Mouse (Mus musculus): Measurements from ENCODE around the gene Gsdme. TPM values are rescaled to one million over a fixed set of nuclear protein-coding genes. Genes with fewer than 3 reads are reported as not detected.

The Gsdme gene
- total and polyA plus RNA-seq, 3 experiments: 0.02 to 0.76 TPM; not detected in 1

DNA sequence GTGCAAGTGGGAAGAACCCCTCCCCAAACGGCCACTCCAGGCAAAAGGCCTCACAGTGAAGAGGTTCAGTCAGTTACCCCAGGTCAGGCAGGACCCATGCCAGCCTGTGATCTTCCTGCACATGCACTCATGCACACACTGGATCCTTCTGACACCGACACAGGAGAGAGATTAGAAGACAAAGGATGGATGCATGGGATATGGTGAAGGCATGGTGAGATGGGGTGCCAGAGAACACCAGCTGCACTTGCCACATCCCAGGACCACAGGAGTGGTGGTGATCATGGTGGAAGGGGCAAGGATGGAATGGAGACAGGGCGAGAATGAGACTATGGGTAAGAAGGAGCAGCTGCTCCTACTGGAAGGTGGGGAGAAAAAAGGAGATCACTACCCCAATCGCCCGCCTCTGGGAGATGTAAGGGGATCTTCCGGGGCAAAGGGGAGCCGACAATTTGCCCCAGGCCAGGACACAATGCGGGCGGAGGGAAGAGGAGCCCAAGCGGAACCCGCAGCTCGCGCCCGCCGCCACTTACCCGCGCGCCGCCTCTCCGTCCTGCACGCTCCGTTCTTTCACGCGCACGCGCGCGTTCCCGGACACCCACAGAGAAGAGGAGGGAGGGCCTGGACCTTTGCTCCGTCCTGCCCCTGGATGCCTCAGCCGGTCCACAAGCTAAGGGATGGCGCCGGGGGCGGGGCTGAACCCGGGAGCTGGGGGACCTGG lies 2.3 kb downstream of the Gsdme start:
- H3K4me1 ChIP-seq (ENCODE audit: insufficient read depth, low read depth, low read length): peaks cover 6% of the 10 kb centered on the region
- ATAC-seq (ENCODE audit: extremely low read depth, insufficient number of reproducible peaks, low FRiP score, poor library complexity, severe bottlenecking) (no peak), DNase-seq (ENCODE audit: low spot score) (no peak)
- H3K36me3 ChIP-seq (replicated peaks): no peaks in the 10 kb centered on the region
- H3K27me3 ChIP-seq (ENCODE audit: insufficient read depth, low read length): peaks cover 59% of the 10 kb centered on the region
- no peaks in the 10 kb centered on the region for H3K9me3 ChIP-seq (replicated peaks)
- H3K4me3 ChIP-seq (ENCODE audit: low read depth, low read length): no peak overlapping the region
- TF ChIP-seq CTCF (IDR thresholded peaks at IDR 0.05; ENCODE audit: low read depth, low read length) (no peak), POLR2AphosphoS5 (IDR thresholded peaks at IDR 0.05; ENCODE audit: insufficient replicate concordance, low read depth, low read length) (no peak), GATA1 (IDR thresholded peaks at IDR 0.05; ENCODE audit: borderline replicate concordance, low read length) (no peak), GATA2 (IDR thresholded peaks at IDR 0.05; ENCODE audit: borderline replicate concordance, low read depth, low read length) (no peak), TAL1 (conservative IDR thresholded peaks at IDR 0.05; ENCODE audit: low read depth, low read length) (no peak)

DNA sequence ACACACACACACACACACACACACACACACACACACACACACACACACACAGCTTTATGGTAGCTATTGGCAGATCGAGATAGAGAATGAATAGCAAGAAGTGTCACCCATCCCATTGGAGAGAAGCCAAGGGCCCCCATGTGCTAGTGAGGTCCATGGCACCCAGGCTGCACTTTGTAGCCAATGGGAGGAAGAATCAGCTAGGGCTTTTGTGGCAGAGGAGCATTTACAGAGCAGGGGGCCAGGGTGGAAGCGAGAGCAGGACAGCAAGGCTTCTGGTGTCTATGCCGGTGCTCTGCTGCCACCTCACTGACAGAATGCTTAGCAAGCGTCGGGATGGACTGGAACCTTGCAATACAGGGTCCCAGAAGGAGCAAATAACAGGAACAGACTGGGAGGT lies 8.3 kb downstream of the Gsdme start:
- Histone ChIP-seq H3K9me3 (replicated peaks) (no peaks in the 10 kb centered on the region), H3K36me3 (replicated peaks) (no peaks in the 10 kb centered on the region), H3K4me3 (ENCODE audit: low read depth, low read length) (no peak overlapping the region), H3K4me1 (ENCODE audit: insufficient read depth, low read depth, low read length) (peaks cover 24% of the 10 kb centered on the region), H3K27me3 (ENCODE audit: insufficient read depth, low read length) (peaks cover 31% of the 10 kb centered on the region)
- TF ChIP-seq GATA2 (IDR thresholded peaks at IDR 0.05; ENCODE audit: borderline replicate concordance, low read depth, low read length) (no peak), GATA1 (IDR thresholded peaks at IDR 0.05; ENCODE audit: borderline replicate concordance, low read length) (no peak), CTCF (IDR thresholded peaks at IDR 0.05; ENCODE audit: low read depth, low read length) (no peak), POLR2AphosphoS5 (IDR thresholded peaks at IDR 0.05; ENCODE audit: insufficient replicate concordance, low read depth, low read length) (no peak), TAL1 (conservative IDR thresholded peaks at IDR 0.05; ENCODE audit: low read depth, low read length) (no peak)
- DNase-seq (ENCODE audit: low spot score) (no peak), ATAC-seq (ENCODE audit: extremely low read depth, insufficient number of reproducible peaks, low FRiP score, poor library complexity, severe bottlenecking) (no peak)

DNA sequence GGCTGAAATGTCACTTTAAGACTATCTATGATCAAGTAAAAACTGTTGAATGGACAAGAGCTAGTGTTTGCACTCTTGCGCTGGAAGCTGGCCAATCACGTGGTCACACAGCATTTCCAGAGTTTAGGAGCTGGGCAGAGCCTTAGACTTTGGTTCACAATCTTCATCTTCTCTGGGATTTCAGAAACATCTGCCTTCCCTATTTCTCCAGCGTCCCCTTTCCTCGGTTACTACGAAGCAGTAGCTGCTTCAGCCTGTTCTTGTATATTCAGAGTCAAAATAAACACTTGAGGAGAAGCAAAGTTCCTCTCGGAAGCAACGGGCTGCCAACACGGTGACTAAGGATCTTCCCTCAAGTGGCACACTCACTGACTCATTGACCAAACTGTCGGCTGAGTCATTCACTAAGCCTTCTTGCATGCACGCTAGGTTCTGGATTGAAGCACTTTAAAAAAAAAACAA lies 8.9 kb downstream of the Gsdme start:
- TF ChIP-seq TAL1 (conservative IDR thresholded peaks at IDR 0.05; ENCODE audit: low read depth, low read length) (no peak), CTCF (IDR thresholded peaks at IDR 0.05; ENCODE audit: low read depth, low read length) (no peak), GATA2 (IDR thresholded peaks at IDR 0.05; ENCODE audit: borderline replicate concordance, low read depth, low read length) (no peak), POLR2AphosphoS5 (IDR thresholded peaks at IDR 0.05; ENCODE audit: insufficient replicate concordance, low read depth, low read length) (no peak)
- Histone ChIP-seq H3K27me3 (ENCODE audit: insufficient read depth, low read length) (peaks cover 26% of the 10 kb centered on the region), H3K4me3 (ENCODE audit: low read depth, low read length) (no peak overlapping the region), H3K36me3 (replicated peaks) (no peaks in the 10 kb centered on the region), H3K4me1 (ENCODE audit: insufficient read depth, low read depth, low read length) (peaks cover 24% of the 10 kb centered on the region), H3K9me3 (replicated peaks) (no peaks in the 10 kb centered on the region)
- ATAC-seq (ENCODE audit: extremely low read depth, insufficient number of reproducible peaks, low FRiP score, poor library complexity, severe bottlenecking) (no peak), DNase-seq (ENCODE audit: low spot score) (no peak)

DNA sequence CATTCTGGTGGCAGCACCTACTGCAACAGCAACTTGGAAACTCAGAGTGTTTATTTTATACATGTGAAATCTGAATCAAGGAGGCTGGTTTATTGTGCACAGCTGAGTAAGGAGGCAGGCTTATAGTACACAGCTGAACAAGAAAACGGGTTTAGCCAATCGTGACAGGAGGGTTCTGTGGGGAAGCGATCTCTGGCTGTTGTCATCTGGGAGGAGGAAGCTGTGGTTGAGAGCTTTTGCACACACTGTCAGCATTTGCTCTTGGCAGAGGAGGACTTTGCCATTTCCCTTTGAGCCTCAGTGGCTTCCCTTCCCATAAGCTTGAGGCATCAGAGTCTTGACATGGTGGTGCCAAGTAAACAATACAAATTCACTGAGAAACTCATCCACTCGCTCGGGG lies 11.0 kb downstream of the Gsdme start:
- Histone ChIP-seq H3K27me3 (ENCODE audit: insufficient read depth, low read length) (peaks cover 10% of the 10 kb centered on the region), H3K9me3 (replicated peaks) (no peaks in the 10 kb centered on the region), H3K4me3 (ENCODE audit: low read depth, low read length) (no peak overlapping the region), H3K4me1 (ENCODE audit: insufficient read depth, low read depth, low read length) (peaks cover 36% of the 10 kb centered on the region), H3K36me3 (replicated peaks) (no peaks in the 10 kb centered on the region)
- DNase-seq (ENCODE audit: low spot score) (peak; percentile 31), ATAC-seq (ENCODE audit: extremely low read depth, insufficient number of reproducible peaks, low FRiP score, poor library complexity, severe bottlenecking) (peak; percentile 65)
- TF ChIP-seq CTCF (IDR thresholded peaks at IDR 0.05; ENCODE audit: low read depth, low read length) (no peak), GATA1 (IDR thresholded peaks at IDR 0.05; ENCODE audit: borderline replicate concordance, low read length) (no peak), TAL1 (conservative IDR thresholded peaks at IDR 0.05; ENCODE audit: low read depth, low read length) (no peak), POLR2AphosphoS5 (IDR thresholded peaks at IDR 0.05; ENCODE audit: insufficient replicate concordance, low read depth, low read length) (no peak), GATA2 (IDR thresholded peaks at IDR 0.05; ENCODE audit: borderline replicate concordance, low read depth, low read length) (no peak)

DNA sequence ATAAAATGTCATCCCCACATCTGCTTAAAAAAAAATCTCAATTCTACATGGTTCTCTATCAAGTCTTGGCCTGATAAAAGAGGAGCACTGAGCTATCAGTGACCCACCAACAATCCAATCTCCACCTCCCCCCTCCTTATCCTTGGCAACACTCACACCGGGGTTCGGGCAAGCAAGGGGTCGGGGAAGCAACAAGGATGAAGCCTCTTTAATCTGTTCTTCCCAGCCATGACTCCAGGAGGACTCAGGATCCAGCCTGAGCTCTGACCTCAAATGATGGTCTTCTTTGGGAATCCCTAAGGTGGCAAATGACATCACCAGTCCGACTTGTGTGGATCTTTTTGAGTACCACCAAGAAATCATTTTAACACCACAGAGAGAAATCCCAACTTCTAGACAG lies 15.9 kb downstream of the Gsdme start:
- Histone ChIP-seq H3K27me3 (ENCODE audit: insufficient read depth, low read length) (peaks cover 2% of the 10 kb centered on the region; the same call in 1 of the 2 replicates), H3K9me3 (replicated peaks) (no peaks in the 10 kb centered on the region), H3K4me1 (ENCODE audit: insufficient read depth, low read depth, low read length) (peaks cover 61% of the 10 kb centered on the region), H3K36me3 (replicated peaks) (no peaks in the 10 kb centered on the region), H3K4me3 (ENCODE audit: low read depth, low read length) (no peak overlapping the region)
- no peak for DNase-seq (ENCODE audit: low spot score)
- ATAC-seq (ENCODE audit: extremely low read depth, insufficient number of reproducible peaks, low FRiP score, poor library complexity, severe bottlenecking): no peak
- TF ChIP-seq GATA1 (IDR thresholded peaks at IDR 0.05; ENCODE audit: borderline replicate concordance, low read length): no peak
- no peak for TF ChIP-seq POLR2AphosphoS5 (IDR thresholded peaks at IDR 0.05; ENCODE audit: insufficient replicate concordance, low read depth, low read length)
- TF ChIP-seq TAL1 (conservative IDR thresholded peaks at IDR 0.05; ENCODE audit: low read depth, low read length): no peak
- no peak for TF ChIP-seq CTCF (IDR thresholded peaks at IDR 0.05; ENCODE audit: low read depth, low read length)
- TF ChIP-seq GATA2 (IDR thresholded peaks at IDR 0.05; ENCODE audit: borderline replicate concordance, low read depth, low read length): no peak

DNA sequence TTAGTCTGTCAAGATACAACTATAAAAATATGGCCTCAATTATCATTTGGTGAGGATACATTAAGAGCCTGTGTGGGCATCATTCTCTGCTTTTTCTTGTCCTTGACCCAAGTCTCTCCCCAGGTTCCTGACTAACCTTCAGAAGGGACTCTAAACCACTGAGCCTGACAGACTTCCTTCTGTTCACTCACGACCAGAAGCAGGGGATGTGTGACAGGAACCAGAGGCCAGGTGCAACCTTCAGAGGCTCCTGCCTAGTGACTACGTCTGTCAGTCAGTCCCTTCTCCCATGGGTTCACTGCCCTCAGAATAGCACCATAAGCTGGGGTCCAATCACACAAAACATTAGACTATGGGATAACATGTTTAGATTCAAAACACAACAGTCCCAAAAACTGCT lies 16.3 kb downstream of the Gsdme start:
- peaks cover 61% of the 10 kb centered on the region for H3K4me1 ChIP-seq (ENCODE audit: insufficient read depth, low read depth, low read length)
- H3K9me3 ChIP-seq (replicated peaks): no peaks in the 10 kb centered on the region
- ATAC-seq (ENCODE audit: extremely low read depth, insufficient number of reproducible peaks, low FRiP score, poor library complexity, severe bottlenecking) (no peak), DNase-seq (ENCODE audit: low spot score) (no peak)
- no peaks in the 10 kb centered on the region for H3K36me3 ChIP-seq (replicated peaks)
- H3K27me3 ChIP-seq (ENCODE audit: insufficient read depth, low read length): peaks cover 2% of the 10 kb centered on the region; the same call in 1 of the 2 replicates
- no peak for TF ChIP-seq GATA2 (IDR thresholded peaks at IDR 0.05; ENCODE audit: borderline replicate concordance, low read depth, low read length)
- no peak for TF ChIP-seq TAL1 (conservative IDR thresholded peaks at IDR 0.05; ENCODE audit: low read depth, low read length)
- no peak for TF ChIP-seq CTCF (IDR thresholded peaks at IDR 0.05; ENCODE audit: low read depth, low read length)
- TF ChIP-seq POLR2AphosphoS5 (IDR thresholded peaks at IDR 0.05; ENCODE audit: insufficient replicate concordance, low read depth, low read length): no peak
- TF ChIP-seq GATA1 (IDR thresholded peaks at IDR 0.05; ENCODE audit: borderline replicate concordance, low read length): no peak
- H3K4me3 ChIP-seq (ENCODE audit: low read depth, low read length): no peak overlapping the region
